Mouse (Mus musculus): ENCODE measurements around the gene Dlgap3. TPM values are rescaled to one million over a fixed set of nuclear protein-coding genes. Genes with fewer than 3 reads are reported as not detected.

The Dlgap3 gene
- total RNA-seq, 1 experiment, result 8.8 TPM

DNA sequence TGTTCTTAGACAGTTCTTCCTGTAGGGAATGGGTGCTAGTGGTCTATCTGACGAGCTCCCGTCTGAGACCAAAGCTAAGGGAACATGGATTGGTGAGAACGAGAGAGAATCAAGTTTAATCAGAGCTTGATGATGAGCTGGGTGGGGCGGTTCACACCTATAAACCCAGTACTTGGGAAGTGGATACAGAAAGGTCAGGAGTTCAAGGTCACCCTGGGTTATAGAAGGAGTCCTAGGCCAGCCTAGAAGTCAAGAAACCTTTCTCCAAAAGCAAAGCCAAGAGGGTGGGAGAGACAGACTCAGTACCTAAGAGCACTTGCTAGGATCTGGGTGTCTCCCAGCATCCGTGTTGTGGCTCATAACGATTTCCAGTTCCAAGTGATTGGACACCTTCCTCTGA, 21.9 kb downstream of the Dlgap3 start:
- no peak overlapping the region for H3K9ac ChIP-seq (ENCODE audit: insufficient read depth, low read depth, low read length, poor library complexity, severe bottlenecking)
- no peak for DNase-seq (ENCODE audit: low read depth, low spot score)
- H3K27ac ChIP-seq (ENCODE audit: insufficient read depth, low read depth, low read length, poor library complexity, severe bottlenecking), result no peak overlapping the region
- no peak overlapping the region for H3K4me3 ChIP-seq (ENCODE audit: insufficient read depth in 1 of 2, low read depth in 1 of 2, low read length in 2 of 2, poor library complexity in 1 of 2, severe bottlenecking in 1 of 2)
- in situ Hi-C loops (cut with MboI; ENCODE audit: low sequenced_read_pairs in 2 of 2, unreplicated experiment in 2 of 2), result no loop called here
- H3K36me3 ChIP-seq (ENCODE audit: control insufficient read depth, insufficient read depth, low read length, poor library complexity, severe bottlenecking), result peaks cover 6% of the 10 kb centered on the region; the same call in 1 of the 2 replicates
- H3K9me3 ChIP-seq (ENCODE audit: control insufficient read depth, insufficient read depth, low read depth, low read length), result no peaks in the 10 kb centered on the region
- no peak for TF ChIP-seq MAFK (IDR thresholded peaks at IDR 0.05; ENCODE audit: insufficient read depth, low read depth, low read length)
- no peak for TF ChIP-seq HCFC1 (IDR thresholded peaks at IDR 0.05; ENCODE audit: borderline replicate concordance, insufficient read depth, low read length)
- TF ChIP-seq CHD2 (IDR thresholded peaks at IDR 0.05; ENCODE audit: low read depth, low read length), result no peak
- no peak for TF ChIP-seq ZC3H11A (IDR thresholded peaks at IDR 0.05; ENCODE audit: borderline replicate concordance, low read depth, low read length)
- TF ChIP-seq ZNF384 (IDR thresholded peaks at IDR 0.05; ENCODE audit: low read depth, low read length), result no peak
- H3K4me1 ChIP-seq (ENCODE audit: control insufficient read depth in 2 of 2, insufficient read depth in 2 of 2, low read length in 2 of 2, poor library complexity in 1 of 2), result peaks cover 27 to 33% of the 10 kb centered on the region in 2 experiments

- H3K4me3 ChIP-seq (ENCODE audit: insufficient read depth in 1 of 2, low read depth in 1 of 2, low read length in 2 of 2, poor library complexity in 1 of 2, severe bottlenecking in 1 of 2), result no peak overlapping the region
- no peak overlapping the region for H3K9ac ChIP-seq (ENCODE audit: insufficient read depth, low read depth, low read length, poor library complexity, severe bottlenecking)
- no peak overlapping the region for H3K27ac ChIP-seq (ENCODE audit: insufficient read depth, low read depth, low read length, poor library complexity, severe bottlenecking)
- H3K4me1 ChIP-seq (ENCODE audit: control insufficient read depth in 2 of 2, insufficient read depth in 2 of 2, low read length in 2 of 2, poor library complexity in 1 of 2), result peaks cover 35 to 38% of the 10 kb centered on the region in 2 experiments
- TF ChIP-seq ZC3H11A (IDR thresholded peaks at IDR 0.05; ENCODE audit: borderline replicate concordance, low read depth, low read length), result no peak
- TF ChIP-seq CHD2 (IDR thresholded peaks at IDR 0.05; ENCODE audit: low read depth, low read length), result no peak
- TF ChIP-seq ZNF384 (IDR thresholded peaks at IDR 0.05; ENCODE audit: low read depth, low read length), result no peak
- TF ChIP-seq MAFK (IDR thresholded peaks at IDR 0.05; ENCODE audit: insufficient read depth, low read depth, low read length), result no peak
- no peak for TF ChIP-seq HCFC1 (IDR thresholded peaks at IDR 0.05; ENCODE audit: borderline replicate concordance, insufficient read depth, low read length)
- in situ Hi-C loops (cut with MboI; ENCODE audit: low sequenced_read_pairs in 2 of 2, unreplicated experiment in 2 of 2), result no loop called here
- peaks cover 6% of the 10 kb centered on the region; the same call in 1 of the 2 replicates for H3K36me3 ChIP-seq (ENCODE audit: control insufficient read depth, insufficient read depth, low read length, poor library complexity, severe bottlenecking)
- no peak for DNase-seq (ENCODE audit: low read depth, low spot score)
- no peaks in the 10 kb centered on the region for H3K9me3 ChIP-seq (ENCODE audit: control insufficient read depth, insufficient read depth, low read depth, low read length)
Observed at GRCm38 (mm10) chr4:127192704-127193103, 23.7 kb downstream of the Dlgap3 start.

- in situ Hi-C loops (cut with MboI; ENCODE audit: low sequenced_read_pairs in 2 of 2, unreplicated experiment in 2 of 2), result no loop called here
- Histone ChIP-seq H3K27ac (ENCODE audit: insufficient read depth, low read depth, low read length, poor library complexity, severe bottlenecking) (no peak overlapping the region), H3K9ac (ENCODE audit: insufficient read depth, low read depth, low read length, poor library complexity, severe bottlenecking) (no peak overlapping the region), H3K9me3 (ENCODE audit: control insufficient read depth, insufficient read depth, low read depth, low read length) (no peaks in the 10 kb centered on the region), H3K4me3 (ENCODE audit: insufficient read depth in 1 of 2, low read depth in 1 of 2, low read length in 2 of 2, poor library complexity in 1 of 2, severe bottlenecking in 1 of 2) (no peak overlapping the region), H3K36me3 (ENCODE audit: control insufficient read depth, insufficient read depth, low read length, poor library complexity, severe bottlenecking) (peaks cover 6% of the 10 kb centered on the region; the same call in 1 of the 2 replicates), H3K4me1 (ENCODE audit: control insufficient read depth in 2 of 2, insufficient read depth in 2 of 2, low read length in 2 of 2, poor library complexity in 1 of 2) (peaks cover 38 to 42% of the 10 kb centered on the region in 2 experiments)
- DNase-seq (ENCODE audit: low read depth, low spot score), result no peak
- TF ChIP-seq HCFC1 (IDR thresholded peaks at IDR 0.05; ENCODE audit: borderline replicate concordance, insufficient read depth, low read length) (no peak), ZNF384 (IDR thresholded peaks at IDR 0.05; ENCODE audit: low read depth, low read length) (no peak), MAFK (IDR thresholded peaks at IDR 0.05; ENCODE audit: insufficient read depth, low read depth, low read length) (no peak), ZC3H11A (IDR thresholded peaks at IDR 0.05; ENCODE audit: borderline replicate concordance, low read depth, low read length) (no peak), CHD2 (IDR thresholded peaks at IDR 0.05; ENCODE audit: low read depth, low read length) (no peak)
Observed at GRCm38 (mm10) chr4:127193378-127194155, 24.6 kb downstream of the Dlgap3 start.

- in situ Hi-C loops (cut with MboI; ENCODE audit: low sequenced_read_pairs in 2 of 2, unreplicated experiment in 2 of 2), result no loop called here
- TF ChIP-seq ZNF384 (IDR thresholded peaks at IDR 0.05; ENCODE audit: low read depth, low read length) (no peak), ZC3H11A (IDR thresholded peaks at IDR 0.05; ENCODE audit: borderline replicate concordance, low read depth, low read length) (no peak), CHD2 (IDR thresholded peaks at IDR 0.05; ENCODE audit: low read depth, low read length) (no peak), MAFK (IDR thresholded peaks at IDR 0.05; ENCODE audit: insufficient read depth, low read depth, low read length) (no peak), HCFC1 (IDR thresholded peaks at IDR 0.05; ENCODE audit: borderline replicate concordance, insufficient read depth, low read length) (no peak)
- no peak for DNase-seq (ENCODE audit: low read depth, low spot score)
Observed at GRCm38 (mm10) chr4:127194477-127195269, 25.7 kb downstream of the Dlgap3 start.

More at GRCm38 (mm10) chr4:127194477-127195269, 25.7 kb downstream of the Dlgap3 start:
- Histone ChIP-seq H3K4me3 (ENCODE audit: insufficient read depth in 1 of 2, low read depth in 1 of 2, low read length in 2 of 2, poor library complexity in 1 of 2, severe bottlenecking in 1 of 2) (no peak overlapping the region), H3K4me1 (ENCODE audit: control insufficient read depth in 2 of 2, insufficient read depth in 2 of 2, low read length in 2 of 2, poor library complexity in 1 of 2) (peaks cover 40 to 42% of the 10 kb centered on the region in 2 experiments), H3K27ac (ENCODE audit: insufficient read depth, low read depth, low read length, poor library complexity, severe bottlenecking) (no peak overlapping the region), H3K9ac (ENCODE audit: insufficient read depth, low read depth, low read length, poor library complexity, severe bottlenecking) (no peak overlapping the region), H3K36me3 (ENCODE audit: control insufficient read depth, insufficient read depth, low read length, poor library complexity, severe bottlenecking) (peaks cover 6% of the 10 kb centered on the region; the same call in 1 of the 2 replicates), H3K9me3 (ENCODE audit: control insufficient read depth, insufficient read depth, low read depth, low read length) (no peaks in the 10 kb centered on the region)

All from ES-E14 (cell line).